Mouse (Mus musculus): ENCODE results near the gene Dmtf1.

Dmtf1 gene

GRCm38 (mm10) chr5:9111285-9111684 is 50.3 kb downstream of the Dmtf1 start:
- in situ Hi-C loops (cut with MboI; ENCODE audit: unreplicated experiment in 2 of 2): loop anchor here (5.0 to 10.0 kb wide), 3 partner anchors 46 to 244 kb away; partner anchors contain the start of gene Crot (in 1 of the 2)

GRCm38 (mm10) chr5:9109582-9109981 is 52.0 kb downstream of the Dmtf1 start:
- in situ Hi-C loops (cut with MboI; ENCODE audit: unreplicated experiment in 2 of 2): no loop called here

GRCm38 (mm10) chr5:9108490-9108889 is 53.1 kb downstream of the Dmtf1 start:
- in situ Hi-C loops (cut with MboI; ENCODE audit: unreplicated experiment in 2 of 2): no loop called here

GRCm38 (mm10) chr5:9107296-9108089 is 54.1 kb downstream of the Dmtf1 start:
- in situ Hi-C loops (cut with MboI; ENCODE audit: unreplicated experiment in 2 of 2): no loop called here

GRCm38 (mm10) chr5:9106806-9107205 is 54.8 kb downstream of the Dmtf1 start:
- in situ Hi-C loops (cut with MboI; ENCODE audit: unreplicated experiment in 2 of 2): no loop called here

- in situ Hi-C loops (cut with MboI; ENCODE audit: unreplicated experiment in 2 of 2): no loop called here
Measured at GRCm38 (mm10) chr5:9103958-9104357, 57.6 kb downstream of the Dmtf1 start.

- in situ Hi-C loops (cut with MboI; ENCODE audit: unreplicated experiment in 2 of 2): no loop called here
Measured at GRCm38 (mm10) chr5:9102696-9103095, 58.9 kb downstream of the Dmtf1 start.

GRCm38 (mm10) chr5:9100849-9101801 is 60.5 kb downstream of the Dmtf1 start:
- in situ Hi-C loops (cut with MboI; ENCODE audit: unreplicated experiment in 2 of 2): no loop called here

- in situ Hi-C loops (cut with MboI; ENCODE audit: unreplicated experiment in 2 of 2): no loop called here
Measured at GRCm38 (mm10) chr5:9100207-9100848, 61.2 kb downstream of the Dmtf1 start, which contains the start of gene Tmem243. Gene Tmem243, plus strand, starts transcription at chr5:9100668.

- in situ Hi-C loops (cut with MboI; ENCODE audit: unreplicated experiment in 2 of 2): loop anchor here in 1 of 2 experiments (25.0 kb wide), 1 partner anchor 1031 kb away; no protein-coding TSS in a partner anchor
Measured at GRCm38 (mm10) chr5:9093490-9093889, 68.1 kb downstream of the Dmtf1 start.

GRCm38 (mm10) chr5:9092716-9093115 is 68.9 kb downstream of the Dmtf1 start:
- in situ Hi-C loops (cut with MboI; ENCODE audit: unreplicated experiment in 2 of 2): loop anchor here in 1 of 2 experiments (25.0 kb wide), 1 partner anchor 1030 kb away; no protein-coding TSS in a partner anchor

- in situ Hi-C loops (cut with MboI; ENCODE audit: unreplicated experiment in 2 of 2): loop anchor here in 1 of 2 experiments (25.0 kb wide), 1 partner anchor 1028 kb away; no protein-coding TSS in a partner anchor
Measured at GRCm38 (mm10) chr5:9090493-9091106, 71.0 kb downstream of the Dmtf1 start.

GRCm38 (mm10) chr5:9086924-9087719 is 74.5 kb downstream of the Dmtf1 start:
- in situ Hi-C loops (cut with MboI; ENCODE audit: unreplicated experiment in 2 of 2): loop anchor here in 1 of 2 experiments (25.0 kb wide), 1 partner anchor 1025 kb away; no protein-coding TSS in a partner anchor

- in situ Hi-C loops (cut with MboI; ENCODE audit: unreplicated experiment in 2 of 2): loop anchor here in 1 of 2 experiments (5.0 to 25.0 kb wide), 3 partner anchors 37 to 1018 kb away; no protein-coding TSS in a partner anchor
Measured at GRCm38 (mm10) chr5:9079773-9080501, 81.6 kb downstream of the Dmtf1 start.

- in situ Hi-C loops (cut with MboI; ENCODE audit: unreplicated experiment in 2 of 2): loop anchor here in 1 of 2 experiments (10.0 to 25.0 kb wide), 2 partner anchors 189 to 351 kb away; partner anchors contain the start of gene 9330182L06Rik
Measured at GRCm38 (mm10) chr5:9073177-9073854, 88.3 kb downstream of the Dmtf1 start.

- in situ Hi-C loops (cut with MboI; ENCODE audit: unreplicated experiment in 2 of 2): loop anchor here in 1 of 2 experiments (10.0 to 25.0 kb wide), 2 partner anchors 191 to 353 kb away; partner anchors contain the start of gene 9330182L06Rik
Measured at GRCm38 (mm10) chr5:9071360-9071759, 90.2 kb downstream of the Dmtf1 start.

GRCm38 (mm10) chr5:9069599-9070209 is 91.9 kb downstream of the Dmtf1 start:
- in situ Hi-C loops (cut with MboI; ENCODE audit: unreplicated experiment in 2 of 2): loop anchor here (10.0 to 25.0 kb wide), 7 partner anchors 45 to 905 kb away; partner anchors contain the start of gene 9330182L06Rik (in 1 of the 2)

All from v-Abl transformed pro-B cells (cell line).